Comparison of ENCODE assay signal across 24 mouse cellular contexts in the genomic region with DNA sequence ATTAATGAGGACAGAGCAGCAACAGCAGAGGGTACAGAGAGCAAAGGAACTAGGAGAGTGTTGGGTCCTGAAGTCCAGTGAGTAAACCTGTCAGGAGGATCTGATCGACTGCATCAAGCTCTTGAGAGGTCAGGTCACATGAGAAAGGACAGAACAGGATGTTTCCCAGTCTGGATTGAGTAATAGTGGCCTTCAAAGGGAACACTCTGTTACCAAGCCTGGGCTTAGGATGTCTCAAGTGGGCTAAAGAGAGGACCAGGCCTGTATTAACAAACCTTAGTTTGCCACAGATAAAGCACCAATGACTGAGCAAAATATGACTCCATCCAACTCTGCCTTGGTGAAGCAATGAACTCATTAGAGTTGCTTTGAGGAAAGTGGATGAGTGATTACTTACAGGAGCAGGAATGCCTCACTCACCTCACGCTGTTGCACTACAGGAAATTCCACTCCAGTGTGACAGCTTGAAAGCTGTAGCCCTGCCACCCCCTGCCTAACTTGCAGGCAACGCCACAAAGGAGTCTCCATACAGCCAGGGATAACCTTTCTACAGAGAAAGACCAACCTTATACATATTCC.
DNase-seq lines count a peak whose midpoint lies in the region; TF ChIP-seq lines count a peak whose summit lies in the region.
"Had no signal": no experiment of that assay in that cellular context is flagged by ENCODE, and none has a peak within 500 bp of the region (broad histone marks: within the 10 kb centered on the region; RNA-seq: fewer than 3 reads in every experiment).

No protein-coding gene starts in this region.

- H3K4me1 ChIP-seq in testis, adult 2 months (ENCODE audit: control insufficient read depth, insufficient read depth, low read length) = no peaks in the 10 kb centered on the region
- H3K4me1 ChIP-seq in embryonic fibroblast, embryonic 13.5 days (ENCODE audit: control insufficient read depth, insufficient read depth, low read length) = peaks cover 9% of the 10 kb centered on the region; the same call in 1 of the 2 replicates
- H3K4me1 ChIP-seq: forebrain, embryonic 15.5 days; hindbrain, embryonic 15.5 days; limb, embryonic 12.5 days; stomach, embryonic 15.5 days had no signal

- H3K4me3 ChIP-seq in testis, adult 2 months (ENCODE audit: control insufficient read depth, low read depth, low read length) = no peak overlapping the region
- H3K4me3 ChIP-seq in embryonic fibroblast, embryonic 13.5 days (ENCODE audit: insufficient read depth, low read length) = no peak overlapping the region
- H3K4me3 ChIP-seq: forebrain, embryonic 15.5 days; heart, adult 2 months; hindbrain, embryonic 15.5 days; limb, embryonic 12.5 days; midbrain, embryonic 10.5 days; stomach, embryonic 15.5 days had no signal

- TF ChIP-seq POLR2A in testis, adult 2 months (IDR thresholded peaks at IDR 0.05; ENCODE audit: control insufficient read depth, low read depth, low read length) = no peak
- TF ChIP-seq POLR2A in embryonic fibroblast, embryonic 13.5 days (IDR thresholded peaks at IDR 0.05; ENCODE audit: low read depth, low read length) = no peak

- H3K27me3 ChIP-seq in testis, adult 2 months (ENCODE audit: control insufficient read depth, insufficient read depth, low read length) = no peaks in the 10 kb centered on the region
- H3K27me3 ChIP-seq: forebrain, embryonic 15.5 days; hindbrain, embryonic 15.5 days; limb, embryonic 12.5 days; stomach, embryonic 15.5 days had no signal

- no peaks in the 10 kb centered on the region for H3K36me3 ChIP-seq in testis, adult 2 months (ENCODE audit: control insufficient read depth, insufficient read depth, low read length)
- H3K36me3 ChIP-seq: forebrain, embryonic 15.5 days; hindbrain, embryonic 15.5 days; limb, embryonic 12.5 days; midbrain, embryonic 10.5 days; stomach, embryonic 15.5 days had no signal

- peak overlapping the region; percentile 37; the same call in 1 of the 2 replicates for H3K27ac ChIP-seq in testis, adult 2 months (ENCODE audit: control insufficient read depth, insufficient read depth, low read depth, low read length)
- peak overlapping the region; percentile 67 for H3K27ac ChIP-seq in embryonic fibroblast, embryonic 13.5 days (ENCODE audit: insufficient read depth, low read length)
- H3K27ac ChIP-seq: forebrain, embryonic 15.5 days; heart, adult 2 months; hindbrain, embryonic 15.5 days; limb, embryonic 12.5 days; macrophage; midbrain, embryonic 10.5 days; stomach, embryonic 15.5 days had no signal

- TF ChIP-seq CTCF in testis, adult 2 months (IDR thresholded peaks at IDR 0.05; ENCODE audit: control insufficient read depth, insufficient read depth, insufficient replicate concordance, low read depth, low read length) = no peak
- TF ChIP-seq CTCF in embryonic fibroblast, embryonic 13.5 days (IDR thresholded peaks at IDR 0.05; ENCODE audit: borderline replicate concordance, insufficient read depth, low read length) = no peak

- peak; percentile 6 for DNase-seq in embryo, embryonic 10.5 days (ENCODE audit: low spot score)
- DNase-seq in embryo, embryonic 11 days = no peak
- no peak for DNase-seq in testis, postnatal 10 days (ENCODE audit: low spot score)
- peak; percentile 6 for DNase-seq in yolk sac, embryonic 10.5 days (ENCODE audit: low spot score)
- no peak for DNase-seq in spleen, adult 12 weeks (ENCODE audit: low spot score)
- no peak for DNase-seq in frontal cortex, postnatal 25 days (ENCODE audit: low spot score in 2 of 2)
- DNase-seq: cerebellum, adult 11 months; cerebellum, postnatal 10 days; gastrocnemius, postnatal 25 days; heart, adult 2 months; heart, postnatal 4 days; kidney, adult 2 months; kidney, postnatal 10 days; liver, postnatal 0 days; right cerebral cortex, adult 18-20 months; right cerebral cortex, postnatal 4 days had no signal

Comparison
In these comparisons a context has a peak if more than half of its experiments do, and no peak if none do; other contexts are left out.
1. DNase-seq: peak in embryo, embryonic 10.5 days (single experiment) and yolk sac, embryonic 10.5 days (single experiment); none in embryo, embryonic 11 days (single experiment), testis, postnatal 10 days (single experiment), spleen, adult 12 weeks (single experiment) and frontal cortex, postnatal 25 days (0 of 2).